Mouse (Mus musculus) gastrocnemius, postnatal 36 days (tissue): ENCODE measurements at regions not wholly inside any gene's neighbourhood (a gene's known extent, or its start where the extent isn't known, plus 50 kb on each side); places are given as distances from the start of the nearest gene placed in this dataset.

Source experiments
- DNase-seq, 2 experiments: peaks; one replicate each; pipeline ENCODE4 v3.0.0; 2022
- intact Hi-C: fragments of 180-260 bp; cut with DNase I; formaldehyde crosslinking; loops from one replicate; pipeline ENCODE4 v1.15.1; 2025

DNA sequence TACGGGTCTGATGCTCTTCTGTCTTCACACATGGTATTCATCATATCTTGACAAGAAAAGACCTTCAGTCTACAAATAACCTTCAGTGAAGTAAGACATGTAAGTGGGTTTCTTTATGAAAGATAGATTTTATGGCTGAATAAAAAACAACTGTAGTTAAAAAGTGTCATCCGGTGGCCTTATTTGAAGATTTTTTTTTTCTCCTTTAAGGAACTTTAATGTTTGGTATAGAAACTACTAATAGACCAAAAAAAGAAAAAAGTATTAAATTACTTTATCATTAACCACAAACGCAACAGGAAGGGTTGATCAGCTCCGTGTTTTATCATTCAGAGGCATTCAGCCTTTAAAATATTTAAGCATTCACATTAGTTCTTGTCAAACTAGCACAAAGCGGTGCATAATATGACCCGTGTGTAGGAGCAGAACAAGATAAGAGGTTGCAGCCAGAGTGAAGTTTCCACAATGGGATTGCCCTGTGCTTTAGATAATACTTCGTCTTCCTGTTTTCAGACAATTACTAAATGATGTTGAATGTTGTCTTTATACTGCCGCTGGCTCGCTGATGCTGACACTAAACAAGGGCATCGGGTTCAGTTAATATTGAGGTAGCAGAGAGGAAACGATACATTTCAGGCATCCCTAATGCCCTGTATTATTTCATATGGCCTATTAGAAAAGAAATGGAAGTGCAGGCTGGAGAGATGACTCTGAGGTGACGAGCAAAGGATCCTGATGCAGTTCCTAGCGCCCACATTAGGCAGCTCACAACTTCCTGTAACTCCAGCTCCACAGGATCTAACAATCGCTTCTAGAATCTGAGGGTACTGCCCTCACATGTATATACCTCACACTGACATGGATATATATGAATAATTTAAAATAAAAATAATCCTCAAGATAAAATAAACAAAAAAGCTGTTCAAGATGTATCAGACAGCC is 244.8 kb downstream of the Rpl36a-ps1 start:
- intact Hi-C loops, result no loop called here
- DNase-seq, result no peak

GRCm38 (mm10) chr14:98747159-98747775 is 246.9 kb downstream of the Rpl36a-ps1 start:
- intact Hi-C loops, result no loop called here
- no peak for DNase-seq

DNA sequence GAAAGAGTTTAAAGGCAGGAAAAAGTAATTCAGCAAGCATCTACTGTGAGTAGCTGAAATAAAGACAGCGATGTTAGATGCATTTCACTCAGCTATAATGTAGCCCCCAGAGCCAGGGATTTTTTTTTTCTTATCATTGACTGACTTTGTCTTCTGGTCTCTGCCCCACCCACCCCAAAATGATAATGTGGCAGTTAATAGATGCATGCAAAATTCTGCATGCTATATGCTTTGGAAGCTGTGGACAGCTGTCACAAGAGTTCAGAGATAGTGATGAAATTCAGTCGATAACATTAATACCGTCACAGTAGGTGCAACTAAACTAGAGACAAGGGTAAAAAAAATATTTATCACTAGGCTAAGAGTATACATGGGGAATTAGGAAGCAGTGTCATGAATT is 263.7 kb downstream of the Rpl36a-ps1 start:
- intact Hi-C loops, result no loop called here
- DNase-seq, result no peak

DNA sequence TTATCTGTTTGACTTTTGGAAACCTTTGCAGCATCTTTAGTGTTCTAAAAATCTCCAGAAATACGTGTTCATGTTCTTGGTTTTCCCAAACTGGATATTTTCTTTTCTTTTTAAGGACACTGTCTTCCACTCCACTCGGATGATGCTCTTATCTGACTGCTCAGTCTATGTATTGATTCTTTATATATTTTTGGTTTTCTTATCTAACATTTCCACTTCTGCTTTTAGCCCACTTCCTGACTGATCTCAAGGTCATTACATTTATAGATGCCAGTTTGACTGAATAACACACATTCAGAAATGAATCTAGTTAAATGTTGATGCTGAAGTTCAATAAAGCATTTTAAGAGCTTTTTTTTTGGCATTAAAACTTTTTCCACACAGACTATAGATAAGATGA is 265.3 kb downstream of the Rpl36a-ps1 start:
- intact Hi-C loops, result no loop called here
- no peak for DNase-seq

DNA sequence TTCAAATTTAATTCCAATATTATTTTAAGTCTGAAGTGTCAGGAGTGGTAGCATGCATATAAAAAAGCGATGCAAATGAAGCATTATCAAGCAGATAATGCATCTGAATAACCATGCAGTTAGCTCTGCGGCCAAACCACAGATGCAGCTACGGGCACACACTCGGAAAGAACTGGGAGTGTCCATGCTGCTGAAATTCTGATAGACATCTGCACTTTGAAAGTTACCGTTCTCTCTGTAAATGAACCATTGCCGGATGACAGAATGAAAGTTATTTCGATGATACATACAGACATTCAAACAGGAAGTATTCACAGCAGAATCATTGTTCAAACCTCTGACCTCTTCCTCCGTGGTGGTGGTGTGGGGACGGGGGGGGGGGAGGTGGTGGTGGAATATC is 271.6 kb downstream of the Rpl36a-ps1 start:
- DNase-seq, result no peak
- intact Hi-C loops, result no loop called here

GRCm38 (mm10) chr14:98721033-98721432 is 273.1 kb downstream of the Rpl36a-ps1 start:
- DNase-seq, result no peak
- intact Hi-C loops, result no loop called here

DNA sequence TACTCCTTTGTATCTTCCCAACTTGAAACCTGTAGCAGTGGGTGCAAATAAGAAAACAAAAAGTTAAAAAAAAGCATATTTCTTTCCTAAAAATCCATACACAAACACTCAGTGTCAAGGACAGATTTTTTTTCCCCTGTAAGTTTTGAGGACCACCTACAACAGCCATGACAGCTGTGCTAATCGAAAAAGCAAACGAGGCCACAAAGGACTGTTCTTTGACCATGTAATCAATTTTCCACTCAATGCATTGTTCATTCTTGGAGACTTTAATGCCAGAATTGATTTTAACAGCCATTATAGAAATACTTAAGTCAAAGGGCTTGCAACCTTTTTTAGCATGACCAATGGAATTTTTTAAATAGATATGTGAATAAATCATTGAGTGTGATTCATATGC is 286.1 kb downstream of the Rpl36a-ps1 start:
- intact Hi-C loops, result no loop called here
- no peak for DNase-seq

- no peak for DNase-seq
- intact Hi-C loops, result no loop called here
Measured at GRCm38 (mm10) chr14:98707574-98707973, 286.5 kb downstream of the Rpl36a-ps1 start.

DNA sequence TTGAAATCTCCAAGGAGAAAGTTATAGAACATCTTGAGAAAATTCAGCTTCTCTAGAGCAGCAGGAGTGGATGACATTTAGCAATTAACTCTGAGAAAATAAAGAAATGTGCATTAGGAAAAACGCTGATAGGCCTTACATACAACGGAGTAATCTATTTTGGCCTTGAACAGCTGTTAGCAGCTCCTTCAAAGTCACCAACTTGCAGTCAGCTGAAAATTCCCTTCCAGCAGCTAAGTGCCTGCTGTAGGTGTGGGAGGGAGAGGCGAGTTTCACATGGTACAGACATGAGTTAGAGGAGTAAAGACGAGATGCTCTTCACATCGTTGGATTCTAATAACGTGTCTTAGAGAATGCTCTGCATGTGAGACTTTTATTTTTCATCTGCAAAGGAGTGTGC is 290.8 kb downstream of the Rpl36a-ps1 start:
- intact Hi-C loops, result no loop called here

GRCm38 (mm10) chr14:98656533-98656932 is 337.6 kb downstream of the Rpl36a-ps1 start:
- intact Hi-C loops, result no loop called here
- DNase-seq, result no peak

More for the DNA sequence above, 290.8 kb downstream of the Rpl36a-ps1 start:
- no peak for DNase-seq

DNA sequence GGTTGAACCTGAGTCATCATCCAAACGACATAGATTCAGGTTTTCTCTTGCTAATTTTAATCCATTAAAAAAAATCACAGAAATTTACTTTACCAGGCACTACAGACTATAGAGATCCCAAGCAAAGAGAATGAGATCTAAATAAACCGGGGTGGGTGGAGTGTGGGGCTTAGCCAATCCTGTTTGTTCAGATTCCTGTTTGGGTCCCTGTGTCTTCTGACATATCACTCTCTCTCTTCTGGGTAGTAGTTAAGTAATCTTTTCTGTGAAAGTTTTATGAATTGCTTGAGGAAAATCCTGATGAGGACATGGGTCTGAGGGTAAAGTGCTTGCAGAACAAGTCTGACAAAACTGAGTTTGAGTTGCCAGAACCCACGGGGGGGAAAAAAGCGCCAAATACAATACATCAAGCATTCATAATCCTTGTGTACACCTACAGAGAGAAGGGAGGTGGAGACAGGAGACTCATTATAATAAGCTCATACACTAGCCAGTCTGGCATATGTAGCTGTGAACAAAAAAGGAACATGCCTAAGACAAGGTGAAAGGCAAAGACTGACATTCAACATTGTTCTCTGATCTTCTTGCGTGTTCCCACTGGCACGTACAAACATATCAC is 339.8 kb downstream of the Rpl36a-ps1 start:
- intact Hi-C loops, result no loop called here
- DNase-seq, result no peak

GRCm38 (mm10) chr14:98651221-98651620 is 342.9 kb downstream of the Rpl36a-ps1 start:
- intact Hi-C loops, result no loop called here
- DNase-seq, result no peak

- no peak for DNase-seq
- intact Hi-C loops, result no loop called here
Measured at GRCm38 (mm10) chr14:98650520-98650919, 343.6 kb downstream of the Rpl36a-ps1 start.

GRCm38 (mm10) chr14:98647614-98648013 is 346.5 kb downstream of the Rpl36a-ps1 start:
- DNase-seq, result no peak

GRCm38 (mm10) chr14:98643756-98644155 is 350.4 kb downstream of the Rpl36a-ps1 start:
- intact Hi-C loops, result no loop called here
- DNase-seq, result no peak

More at GRCm38 (mm10) chr14:98647614-98648013, 346.5 kb downstream of the Rpl36a-ps1 start:
- intact Hi-C loops, result no loop called here

- no peak for DNase-seq
- intact Hi-C loops, result no loop called here
Measured at GRCm38 (mm10) chr14:98642661-98643331, 351.3 kb downstream of the Rpl36a-ps1 start.

- DNase-seq, result no peak
- intact Hi-C loops, result no loop called here
Measured at GRCm38 (mm10) chr14:98629026-98629425, 365.1 kb downstream of the Rpl36a-ps1 start.

DNA sequence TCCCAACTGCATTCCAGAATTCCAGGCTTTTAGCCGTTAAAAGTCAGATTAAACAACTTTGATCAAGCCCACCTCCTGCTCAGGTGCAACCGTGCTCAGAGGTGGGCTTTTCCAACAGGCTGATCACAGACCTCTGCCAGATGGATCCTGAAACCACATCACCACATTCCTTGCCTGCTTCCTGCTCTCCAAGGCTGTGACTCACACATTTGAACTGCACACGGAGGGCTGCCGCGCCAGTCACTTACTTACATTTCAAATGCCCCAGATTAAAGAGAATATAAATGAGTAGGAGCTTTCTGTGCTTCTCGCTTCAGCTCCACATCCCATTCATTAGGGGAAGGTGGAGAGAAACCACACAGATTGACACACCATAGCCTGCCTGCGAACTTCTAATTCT is 367.6 kb downstream of the Rpl36a-ps1 start:
- no peak for DNase-seq
- intact Hi-C loops, result no loop called here

DNA sequence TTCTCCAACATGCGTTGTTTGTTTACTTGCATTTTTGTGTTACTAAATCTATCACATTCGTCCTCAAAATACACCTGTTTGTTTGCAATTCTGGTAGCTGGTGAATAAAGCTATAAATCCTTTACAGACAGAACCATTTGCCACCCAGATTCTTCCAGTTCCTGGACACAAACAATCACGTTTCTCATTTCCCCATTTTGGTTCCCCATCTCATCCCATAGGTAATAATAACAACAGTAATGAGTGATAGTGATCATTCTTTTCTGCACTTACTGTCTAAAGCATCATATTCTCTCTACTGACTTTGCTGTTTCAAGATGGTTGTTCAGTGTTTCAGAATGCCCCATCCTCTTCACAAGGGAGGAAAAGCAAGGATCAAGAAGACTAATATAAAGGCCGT is 368.3 kb downstream of the Rpl36a-ps1 start:
- intact Hi-C loops, result no loop called here
- no peak for DNase-seq

- intact Hi-C loops, result no loop called here
Measured at GRCm38 (mm10) chr14:98605772-98606171, 388.3 kb downstream of the Rpl36a-ps1 start.

GRCm38 (mm10) chr14:98596252-98596651 is 397.9 kb downstream of the Rpl36a-ps1 start:
- no peak for DNase-seq
- intact Hi-C loops, result no loop called here

More at GRCm38 (mm10) chr14:98605772-98606171, 388.3 kb downstream of the Rpl36a-ps1 start:
- no peak for DNase-seq
